Mouse (Mus musculus): Measurements from ENCODE around the gene Csrp2.

DNA sequence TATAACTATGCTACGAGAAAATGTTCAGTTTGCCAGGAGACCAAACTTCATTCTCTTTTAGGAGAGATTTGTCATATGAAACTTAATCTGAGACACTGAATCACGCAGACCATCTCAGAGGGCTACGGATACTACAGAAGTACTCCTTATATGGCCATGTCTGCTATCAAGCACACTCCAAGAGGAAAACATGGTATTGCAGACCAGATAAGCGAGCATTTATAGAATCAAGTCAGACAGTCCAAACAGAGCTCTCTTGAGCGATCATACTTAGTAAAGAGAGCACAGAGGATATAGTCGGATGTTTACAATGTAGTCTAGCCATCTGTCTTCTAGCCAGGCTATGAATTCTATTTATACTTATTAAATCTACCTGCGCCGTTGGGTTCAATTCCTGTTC is 44.7 kb upstream of the Csrp2 start:
- no peak for TF ChIP-seq EP300 (IDR thresholded peaks at IDR 0.05; ENCODE audit: low read depth)
- TF ChIP-seq CTCF (IDR thresholded peaks at IDR 0.05; ENCODE audit: low read depth): no peak
